Mouse (Mus musculus) heart, postnatal 0 days (tissue): ENCODE data around the gene Picalm.

Experiments
- CTCF ChIP-seq: IDR thresholded peaks from 2 replicates; pipeline ENCODE4 v1.5.1; 2016; ENCODE audit warnings: antibody characterized with exemption, control low read depth, low read depth
- EP300 ChIP-seq: IDR thresholded peaks from 2 replicates; pipeline ENCODE4 v1.6.1; 2016; ENCODE audit warnings: antibody characterized with exemption, low read depth

GRCm38 (mm10) chr7:90146321-90146720 is 16.3 kb downstream of the Picalm start:
- TF ChIP-seq CTCF (no peak), EP300 (0 out of 2 replicates have a peak, but pooled peaks have one; percentile 16)
